Comparison of ENCODE assay signal across 8 mouse cellular contexts in genomic region chrX:169991128-169991873, GRCm38 (mm10). TPM values are rescaled to one million over a fixed set of nuclear protein-coding genes. Genes with fewer than 3 reads are reported as not detected.
DNase-seq lines count a peak whose midpoint lies in the region; ATAC-seq lines count a peak whose summit lies in the region.
"Not testable (repeated sequence)": the region's sequence is repeated elsewhere in the genome, so short reads cannot be mapped to it uniquely, and the experiment has no call there.

No protein-coding gene starts in this region.

- not testable (repeated sequence) for H3K27me3 ChIP-seq in intestine, embryonic 14.5 days (replicated peaks; ENCODE audit: control insufficient read depth, insufficient read depth, low read length)

- not testable (repeated sequence) for H3K4me1 ChIP-seq in intestine, embryonic 14.5 days (replicated peaks; ENCODE audit: control insufficient read depth, insufficient read depth, low read length)

- peaks cover 68% of the 10 kb centered on the region for H3K9me3 ChIP-seq in intestine, embryonic 14.5 days (ENCODE audit: control insufficient read depth, low read length)

- peak; percentile 97 to 98 for DNase-seq in gastrocnemius, postnatal 36 days
- DNase-seq in intestine, embryonic 14.5 days (ENCODE audit: low spot score), result not testable (repeated sequence)
- DNase-seq in left cerebral cortex, adult 9 months (ENCODE audit: low spot score in 2 of 2), result peak; percentile 95 to 99
- peak; percentile 94 to 98 for DNase-seq in right cerebral cortex, adult 2 months (ENCODE audit: low spot score in 2 of 2)
- DNase-seq in urinary bladder, adult 18-20 months (ENCODE audit: low spot score in 2 of 2), result peak; percentile 97 to 100

- WGBS in intestine, embryonic 14.5 days, result 46% methylated on average over 28 of the region's 28 CpGs

- H3K9ac ChIP-seq in intestine, embryonic 14.5 days (ENCODE audit: low read length), result not testable (repeated sequence)

- H3K4me3 ChIP-seq in intestine, embryonic 14.5 days (ENCODE audit: low read depth, low read length), result not testable (repeated sequence)

- peak overlapping the region; percentile 9; the same call in 1 of the 2 replicates for H3K4me2 ChIP-seq in intestine, embryonic 14.5 days (ENCODE audit: low read length)

- intact Hi-C loops in gastrocnemius, postnatal 36 days (cut with DNase I), result not testable (repeated sequence)

- peak; percentile 32 for ATAC-seq in activated CD4-positive, CD25-positive, alpha-beta regulatory T cell, adult 4 months
- peak; percentile 46 for ATAC-seq in common myeloid progenitor, adult 5-6 weeks (replicated peaks; ENCODE audit: low read depth, poor library complexity, severe bottlenecking)
- peak; percentile 65 for ATAC-seq in intestine, embryonic 14.5 days (replicated peaks; ENCODE audit: low FRiP score, low TSS enrichment, low read depth)
- ATAC-seq in megakaryocyte, adult 5-6 weeks (ENCODE audit: poor library complexity, severe bottlenecking), result peak; percentile 52

- H3K27ac ChIP-seq in intestine, embryonic 14.5 days (ENCODE audit: low read depth), result not testable (repeated sequence)

- H3K36me3 ChIP-seq in intestine, embryonic 14.5 days (ENCODE audit: control insufficient read depth, insufficient read depth, low read length), result peaks cover 35% of the 10 kb centered on the region

RNA-seq across cellular contexts. Expression of gene Gm21887, which starts 18.2 kb away (rescaled TPM):
- polyA plus RNA-seq in activated CD4-positive, CD25-positive, alpha-beta regulatory T cell, adult 4 months (2017; shearing (Covaris generic)), result 1 to 10 TPM; 8.8 to 9.1 TPM
- 108 and 116 TPM in 2 replicates for total RNA-seq in common myeloid progenitor, adult 5-6 weeks (2017)
- total RNA-seq in gastrocnemius, postnatal 36 days (2021), result 10 to 100 TPM; 26.2 to 44.5 TPM
- polyA plus RNA-seq in intestine, embryonic 14.5 days (2014; fragmentation: Nextera tagmentation; extraction: Ambion mirVana), result 223 and 261 TPM in 2 replicates
- total RNA-seq in megakaryocyte, adult 5-6 weeks (2015), result 28.5 and 29.2 TPM in 2 replicates
- 38.0 and 59.3 TPM in 2 replicates for total RNA-seq in megakaryocyte, adult 5-6 weeks (2017)
